Mouse (Mus musculus): ENCODE measurements around the gene Tcf19. TPM values are rescaled to one million over a fixed set of nuclear protein-coding genes. Genes with fewer than 3 reads are reported as not detected.

Tcf19 gene
- total and polyA plus RNA-seq, 3 experiments, result 29.7 to 38.4 (median 37.7) TPM

GRCm38 (mm10) chr17:35506881-35507280 is 9.7 kb downstream of the Tcf19 start:
- Histone ChIP-seq H3K4me2 (ENCODE audit: insufficient read depth, low read depth, poor library complexity, severe bottlenecking) (no peak overlapping the region), H3K79me2 (replicated peaks; ENCODE audit: control insufficient read depth, extremely low read depth, insufficient read depth, poor library complexity, severe bottlenecking) (no peaks in the 10 kb centered on the region), H3K27me3 (replicated peaks) (peaks cover 4% of the 10 kb centered on the region), H3K4me3 (replicated peaks in 1 of 3; ENCODE audit: low read depth in 2 of 3, low read length in 2 of 3, poor library complexity in 1 of 3) (no peak overlapping the region), H3K9ac (ENCODE audit: insufficient read depth, low read depth) (no peak overlapping the region), H3K36me3 (replicated peaks in 1 of 2; ENCODE audit: control insufficient read depth in 1 of 2, insufficient read depth in 1 of 2, low read length in 1 of 2) (peaks cover 0 to 2% of the 10 kb centered on the region in 2 experiments), H3K4me1 (ENCODE audit: control insufficient read depth in 1 of 2, insufficient read depth in 2 of 2) (peaks cover 0 to 18% of the 10 kb centered on the region in 2 experiments; a peak in 2 of 4 replicates), H3K27ac (ENCODE audit: insufficient read depth, low read depth) (no peak overlapping the region), H3K9me3 (replicated peaks; ENCODE audit: low read length) (no peaks in the 10 kb centered on the region)
- DNase-seq (ENCODE audit: extremely low read depth), result no peak
- no peak for TF ChIP-seq ETS1 (conservative IDR thresholded peaks at IDR 0.05; ENCODE audit: low read depth, low read length)
- TF ChIP-seq POLR2AphosphoS2 (IDR thresholded peaks at IDR 0.05; ENCODE audit: low read depth, low read length), result no peak
- TF ChIP-seq GABPA (IDR thresholded peaks at IDR 0.05; ENCODE audit: insufficient replicate concordance, low read depth, low read length), result no peak
- no peak for TF ChIP-seq USF1 (IDR thresholded peaks at IDR 0.05; ENCODE audit: low read depth, low read length)
- no peak for TF ChIP-seq CTCF (conservative IDR thresholded peaks at IDR 0.05 in 1 of 2, IDR thresholded peaks at IDR 0.05 in 1 of 2; ENCODE audit: low read depth in 2 of 2, low read length in 2 of 2)
- TF ChIP-seq HCFC1 (IDR thresholded peaks at IDR 0.05; ENCODE audit: low read depth, low read length), result no peak
- no peak for TF ChIP-seq ZKSCAN1 (IDR thresholded peaks at IDR 0.05; ENCODE audit: borderline replicate concordance, low read depth, low read length)
- no peak for TF ChIP-seq MYC (IDR thresholded peaks at IDR 0.05; ENCODE audit: low read depth, low read length)
- no peak for TF ChIP-seq KAT2A (IDR thresholded peaks at IDR 0.05; ENCODE audit: insufficient replicate concordance, low read length)
- TF ChIP-seq RAD21 (IDR thresholded peaks at IDR 0.05; ENCODE audit: low read depth, low read length), result no peak
- no peak for TF ChIP-seq ZC3H11A (IDR thresholded peaks at IDR 0.05; ENCODE audit: low read depth, low read length)
- TF ChIP-seq MAFK (IDR thresholded peaks at IDR 0.05; ENCODE audit: insufficient replicate concordance, low read length), result no peak
- no peak for TF ChIP-seq POLR2A (IDR thresholded peaks at IDR 0.05; ENCODE audit: low read depth, low read length)
- TF ChIP-seq MAX (IDR thresholded peaks at IDR 0.05; ENCODE audit: low read length), result no peak
- dilution Hi-C loops (cut with MboI; ENCODE audit: extremely low pct_ligation_motif_present, extremely low pct_unique_long_range_greater_than_20kb, low sequenced_read_pairs) (no loop called here), in situ Hi-C loops (cut with MboI; ENCODE audit: low pct_ligation_motif_present, low pct_unique_long_range_greater_than_20kb, low sequenced_read_pairs) (no loop called here)

GRCm38 (mm10) chr17:35505776-35506175 is 10.8 kb downstream of the Tcf19 start, which contains the start of gene Pou5f1:
Gene Pou5f1, plus strand, starts transcription at chr17:35506018.
- TF ChIP-seq ZC3H11A (IDR thresholded peaks at IDR 0.05; ENCODE audit: low read depth, low read length), result no peak
- TF ChIP-seq KAT2A (IDR thresholded peaks at IDR 0.05; ENCODE audit: insufficient replicate concordance, low read length), result no peak
- TF ChIP-seq JUND (conservative IDR thresholded peaks at IDR 0.05; ENCODE audit: low read depth, low read length), result no peak
- H3K27ac ChIP-seq (ENCODE audit: insufficient read depth, low read depth), result no peak within 1 kb of the TSS
- no peaks in the 10 kb centered on the region for H3K36me3 ChIP-seq (replicated peaks in 1 of 2; ENCODE audit: control insufficient read depth in 1 of 2, insufficient read depth in 1 of 2, low read length in 1 of 2)
- in situ Hi-C loops (cut with MboI; ENCODE audit: low pct_ligation_motif_present, low pct_unique_long_range_greater_than_20kb, low sequenced_read_pairs), result no loop called here
- no peak within 1 kb of the TSS for H3K4me2 ChIP-seq (ENCODE audit: insufficient read depth, low read depth, poor library complexity, severe bottlenecking)
- dilution Hi-C loops (cut with MboI; ENCODE audit: extremely low pct_ligation_motif_present, extremely low pct_unique_long_range_greater_than_20kb, low sequenced_read_pairs), result no loop called here
- H3K9ac ChIP-seq (ENCODE audit: insufficient read depth, low read depth), result no peak within 1 kb of the TSS
- H3K4me1 ChIP-seq (ENCODE audit: control insufficient read depth in 1 of 2, insufficient read depth in 2 of 2), result peaks cover 0 to 18% of the 10 kb centered on the region in 2 experiments; a peak in 2 of 4 replicates
- H3K27me3 ChIP-seq (replicated peaks), result peaks cover 4% of the 10 kb centered on the region
- no peak within 1 kb of the TSS for H3K4me3 ChIP-seq (replicated peaks in 1 of 3; ENCODE audit: low read depth in 2 of 3, low read length in 2 of 3, poor library complexity in 1 of 3)
- DNase-seq (ENCODE audit: extremely low read depth), result no peak
- H3K79me2 ChIP-seq (replicated peaks; ENCODE audit: control insufficient read depth, extremely low read depth, insufficient read depth, poor library complexity, severe bottlenecking), result no peaks in the 10 kb centered on the region
- H3K9me3 ChIP-seq (replicated peaks; ENCODE audit: low read length), result no peaks in the 10 kb centered on the region

Data from CH12.LX (cell line).